Mouse (Mus musculus) heart, adult 2 months (tissue): ENCODE data around the gene Ache.
"Not testable (repeated sequence)": the region's sequence is repeated elsewhere in the genome, so short reads cannot be mapped to it uniquely, and the experiment has no call there.

ENCODE experiments used
- CTCF ChIP-seq: fragments of 200-600 bp; IDR thresholded peaks from 2 replicates; pipeline ENCODE4 v1.8.1; 2022; ENCODE audit warnings: antibody characterized with exemption, mild to moderate bottlenecking, moderate library complexity
- EP300 ChIP-seq: fragments of 200-500 bp; IDR thresholded peaks from 2 replicates; pipeline ENCODE4 v1.6.1; 2011; ENCODE audit warnings: low read depth, low read length, control low read depth; ENCODE audit not compliant: insufficient read depth
- POLR2A ChIP-seq: fragments of 200-500 bp; IDR thresholded peaks from 2 replicates; pipeline ENCODE4 v1.6.1; 2011; ENCODE audit warnings: mild to moderate bottlenecking, low read depth, low read length, control low read depth; ENCODE audit not compliant: insufficient read depth

GRCm38 (mm10) chr5:137284411-137284810 is 2.9 kb upstream of the Ache start:
- TF ChIP-seq POLR2A, EP300, CTCF: not testable (repeated sequence)
